In the genomic region with DNA sequence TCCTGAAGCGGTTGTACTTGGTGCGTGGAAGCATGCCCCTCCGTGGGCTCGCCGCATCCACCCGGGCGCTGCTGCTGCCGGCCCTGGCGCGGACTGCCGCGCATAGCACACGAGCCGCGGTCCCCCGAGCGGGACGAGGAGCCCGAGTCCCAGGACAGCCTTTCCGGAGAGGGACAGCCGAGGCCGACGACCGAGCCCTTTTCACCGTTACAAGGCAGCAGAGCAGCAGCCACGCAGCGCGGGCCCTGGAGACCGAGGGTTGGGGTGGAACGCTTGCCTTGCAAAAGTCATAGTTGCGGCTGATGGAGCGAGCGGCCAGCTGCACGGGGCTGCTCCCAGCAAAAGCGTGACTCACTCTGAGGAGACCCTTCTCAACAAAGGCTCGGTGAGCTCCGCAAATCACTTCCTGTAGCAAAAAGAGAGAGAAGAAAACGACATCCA, we compare ENCODE assay signal across 9 mouse cellular contexts. TPM values are rescaled to one million over a fixed set of nuclear protein-coding genes. Genes with fewer than 3 reads are reported as not detected.
DNase-seq lines count a peak whose midpoint lies in the region; ATAC-seq and TF ChIP-seq lines count a peak whose summit lies in the region.
"Had no signal": no experiment of that assay in that cellular context is flagged by ENCODE, and none has a peak within 500 bp of the region (broad histone marks: within the 10 kb centered on the region; RNA-seq: fewer than 3 reads in every experiment).

No protein-coding gene starts in this region.

- H3K36me3 ChIP-seq in forebrain, embryonic 11.5 days (ENCODE audit: control insufficient read depth, insufficient read depth, low read length): no peaks in the 10 kb centered on the region
- H3K36me3 ChIP-seq in hindbrain, embryonic 16.5 days (ENCODE audit: control insufficient read depth, insufficient read depth, low read length): no peaks in the 10 kb centered on the region
- no peaks in the 10 kb centered on the region for H3K36me3 ChIP-seq in liver, embryonic 14.5 days (replicated peaks; ENCODE audit: control insufficient read depth, insufficient read depth, low read depth)
- H3K36me3 ChIP-seq in small intestine, adult 2 months (ENCODE audit: control insufficient read depth, insufficient read depth, low read length): no peaks in the 10 kb centered on the region

- H3K4me3 ChIP-seq in layer of hippocampus, adult 2 months: peak overlapping the region; percentile 82
- peak overlapping the region; percentile 64 for H3K4me3 ChIP-seq in forebrain, embryonic 11.5 days (ENCODE audit: low read depth, low read length)
- H3K4me3 ChIP-seq in hindbrain, embryonic 16.5 days (ENCODE audit: low read length): peak overlapping the region; percentile 69
- H3K4me3 ChIP-seq in liver, embryonic 14.5 days (ENCODE audit: insufficient read depth in 1 of 2, low read depth in 2 of 2, low read length in 2 of 2): peak overlapping the region in 1 of 2 experiments; percentile 19; a peak in 2 of 4 replicates
- peak overlapping the region; percentile 35 for H3K4me3 ChIP-seq in small intestine, adult 2 months (ENCODE audit: low read depth, low read length)
- H3K4me3 ChIP-seq: megakaryocyte, embryonic 14.5 days had no signal

- no peak for ATAC-seq in forebrain, embryonic 11.5 days (replicated peaks; ENCODE audit: low FRiP score)
- ATAC-seq in hindbrain, embryonic 16.5 days: no peak
- no peak for ATAC-seq in liver, embryonic 14.5 days (ENCODE audit: insufficient read depth)

- peaks cover 21% of the 10 kb centered on the region; the same call in 1 of the 2 replicates for H3K4me1 ChIP-seq in forebrain, embryonic 11.5 days (replicated peaks; ENCODE audit: control insufficient read depth, insufficient read depth, low read length)
- H3K4me1 ChIP-seq in hindbrain, embryonic 16.5 days (ENCODE audit: control insufficient read depth, insufficient read depth, low read depth, low read length): peaks cover 31% of the 10 kb centered on the region
- no peaks in the 10 kb centered on the region for H3K4me1 ChIP-seq in liver, embryonic 14.5 days (replicated peaks; ENCODE audit: control insufficient read depth in 2 of 2, insufficient read depth in 2 of 2, low read length in 1 of 2)
- H3K4me1 ChIP-seq in small intestine, adult 2 months (ENCODE audit: control insufficient read depth, insufficient read depth, insufficient read length, low read length): no peaks in the 10 kb centered on the region

- peaks cover 7% of the 10 kb centered on the region for H3K27me3 ChIP-seq in forebrain, embryonic 11.5 days (ENCODE audit: control insufficient read depth, insufficient read depth, low read length)
- peaks cover 5% of the 10 kb centered on the region; the same call in 1 of the 2 replicates for H3K27me3 ChIP-seq in hindbrain, embryonic 16.5 days (replicated peaks; ENCODE audit: control insufficient read depth, insufficient read depth, low read length)
- H3K27me3 ChIP-seq in liver, embryonic 14.5 days (ENCODE audit: control insufficient read depth, insufficient read depth, low read length): peaks cover 63% of the 10 kb centered on the region
- H3K27me3 ChIP-seq in small intestine, adult 2 months (ENCODE audit: control insufficient read depth, insufficient read depth, low read length): peaks cover 51% of the 10 kb centered on the region

- peak in 1 of 2 experiments; percentile 29 for DNase-seq in layer of hippocampus, adult 2 months (ENCODE audit: low spot score in 2 of 2)
- no peak for DNase-seq in layer of hippocampus, adult 9-11 months
- DNase-seq in brain, adult 2 months (ENCODE audit: low read depth, low spot score): peak; percentile 53
- DNase-seq in forebrain, embryonic 11.5 days (ENCODE audit: low spot score): peak; percentile 72
- no peak for DNase-seq in liver, embryonic 14.5 days (ENCODE audit: low read depth in 3 of 3, low spot score in 3 of 3)
- no peak for DNase-seq in urinary bladder, postnatal 4 days (ENCODE audit: low spot score in 2 of 2)

- no peak for TF ChIP-seq CTCF in layer of hippocampus, adult 2 months (conservative IDR thresholded peaks at IDR 0.05)
- no peak for TF ChIP-seq CTCF in liver, embryonic 14.5 days (IDR thresholded peaks at IDR 0.05; ENCODE audit: low read depth)
- no peak for TF ChIP-seq CTCF in small intestine, adult 2 months (IDR thresholded peaks at IDR 0.05; ENCODE audit: extremely low read depth, insufficient read length, insufficient replicate concordance, low read depth, low read length)

- no peak for TF ChIP-seq EP300 in liver, embryonic 14.5 days (IDR thresholded peaks at IDR 0.05; ENCODE audit: low read depth)

- peak overlapping the region; percentile 94 for H3K4me2 ChIP-seq in forebrain, embryonic 11.5 days (ENCODE audit: low read depth, low read length, severe bottlenecking)
- H3K4me2 ChIP-seq in hindbrain, embryonic 16.5 days (ENCODE audit: low read length): peak overlapping the region; percentile 93
- peak overlapping the region; percentile 44 for H3K4me2 ChIP-seq in liver, embryonic 14.5 days (ENCODE audit: low read depth)

- peak overlapping the region; percentile 95 for H3K27ac ChIP-seq in layer of hippocampus, adult 2 months
- H3K27ac ChIP-seq in forebrain, embryonic 11.5 days (ENCODE audit: low read depth, low read length): no peak overlapping the region
- H3K27ac ChIP-seq in hindbrain, embryonic 16.5 days (ENCODE audit: low read depth, low read length): peak overlapping the region; percentile 82
- no peak overlapping the region for H3K27ac ChIP-seq in liver, embryonic 14.5 days
- no peak overlapping the region for H3K27ac ChIP-seq in small intestine, adult 2 months (ENCODE audit: insufficient read depth, low read depth, low read length)

- no peaks in the 10 kb centered on the region for H3K9me3 ChIP-seq in forebrain, embryonic 11.5 days (ENCODE audit: control insufficient read depth, low read length)
- no peaks in the 10 kb centered on the region for H3K9me3 ChIP-seq in hindbrain, embryonic 16.5 days (ENCODE audit: control insufficient read depth, low read length)
- H3K9me3 ChIP-seq in liver, embryonic 14.5 days (ENCODE audit: control insufficient read depth, low read length): no peaks in the 10 kb centered on the region

- WGBS in forebrain, embryonic 11.5 days: under 1% methylated on average over 38 of the region's 38 CpGs
- WGBS in hindbrain, embryonic 16.5 days: under 1% methylated on average over 38 of the region's 38 CpGs
- WGBS in liver, embryonic 14.5 days (ENCODE audit: insufficient replicate concordance): 2% methylated on average over 38 of the region's 38 CpGs
- 2% methylated on average over 38 of the region's 38 CpGs for WGBS in small intestine, adult 2 months

- H3K9ac ChIP-seq in forebrain, embryonic 11.5 days (ENCODE audit: low read length): peak overlapping the region; percentile 77
- peak overlapping the region; percentile 70 for H3K9ac ChIP-seq in hindbrain, embryonic 16.5 days (ENCODE audit: low read depth, low read length)
- no peak overlapping the region for H3K9ac ChIP-seq in liver, embryonic 14.5 days (replicated peaks)

- no peak for TF ChIP-seq POLR2A in small intestine, adult 2 months (IDR thresholded peaks at IDR 0.05; ENCODE audit: low read depth, low read length)

RNA-seq across cellular contexts. Expression of a gene that starts 1.8 kb away (rescaled TPM):
- total RNA-seq in layer of hippocampus, adult 2 months (2021): 100 to 1,000 TPM; 120 to 127 TPM
- 8.3 and 10.7 TPM in 2 replicates for polyA plus RNA-seq in forebrain, embryonic 11.5 days (2014; fragmentation: Nextera tagmentation; extraction: Ambion mirVana)
- 4.4 and 6.9 TPM in 2 replicates for polyA plus RNA-seq in hindbrain, embryonic 16.5 days (2015; fragmentation: Nextera tagmentation; extraction: Ambion mirVana)
- polyA plus RNA-seq in liver, embryonic 14.5 days (2012; rRNA removed): 0.11 and 0.12 TPM in 2 replicates
- polyA plus RNA-seq in liver, embryonic 14.5 days (2014; fragmentation: Nextera tagmentation; extraction: Ambion mirVana): not detected in 2 replicates
- 0.08 and 0.28 TPM in 2 replicates for polyA plus RNA-seq in small intestine, adult 2 months (2012; rRNA removed)

Comparison
In these comparisons a context has a peak if more than half of its experiments do, and no peak if none do; other contexts are left out.
1. DNase-seq: peak in brain, adult 2 months (single experiment) and forebrain, embryonic 11.5 days (single experiment); none in layer of hippocampus, adult 9-11 months (single experiment), liver, embryonic 14.5 days (0 of 3) and urinary bladder, postnatal 4 days (0 of 2).
2. H3K27ac ChIP-seq: peak in layer of hippocampus, adult 2 months (single experiment) and hindbrain, embryonic 16.5 days (single experiment); none in forebrain, embryonic 11.5 days (single experiment), liver, embryonic 14.5 days (single experiment) and small intestine, adult 2 months (single experiment).
3. H3K4me2 ChIP-seq: peak in every context shown above with its lines; median percentile 94 in forebrain, embryonic 11.5 days; 93 in hindbrain, embryonic 16.5 days; 44 in liver, embryonic 14.5 days.